Mouse (Mus musculus) gastrocnemius, postnatal 10 days (tissue): ENCODE data around the gene Kmt5b. TPM values are rescaled to one million over a fixed set of nuclear protein-coding genes. Genes with fewer than 3 reads are reported as not detected.

Source experiments
- DNase-seq: peaks from one replicate; pipeline ENCODE4 v3.0.0; 2021; ENCODE audit warnings: mixed read lengths
- long read RNA-seq, 2 experiments: library from polyadenylated mRNA; stranded (forward); transcript quantifications; one replicate each; pipeline ENCODE4 v2.0.0; 2021
- total RNA-seq, 2 experiments: library from RNA; stranded (reverse); gene quantifications; 2 replicates each; pipeline ENCODE4 v1.2.3; 2021

Gene Kmt5b
- total RNA-seq: 10 to 100 TPM; 25.0 to 32.5 TPM
- long read RNA-seq, experiment 1, partial matches to known transcripts: 5 of 5 reads
- long read RNA-seq, experiment 1, other reads (novel, unspliced or antisense): 0 of 5 reads
- long read RNA-seq, experiment 2, partial matches to known transcripts: 3 of 3 reads
- long read RNA-seq, experiment 2, other reads (novel, unspliced or antisense): 0 of 3 reads

- DNase-seq: no peak
Measured at GRCm38 (mm10) chr19:3767276-3767780, at the start of gene Kmt5b. Gene Kmt5b (plus strand): TSS chr19:3767421.

- peak; percentile 70 for DNase-seq
Measured at GRCm38 (mm10) chr19:3718481-3719361, 48.5 kb upstream of the Kmt5b start.

GRCm38 (mm10) chr19:3719362-3719891 is 47.8 kb upstream of the Kmt5b start:
- peak; percentile 67 for DNase-seq

- DNase-seq: no peak
Measured at GRCm38 (mm10) chr19:3723170-3723569, 44.1 kb upstream of the Kmt5b start.

GRCm38 (mm10) chr19:3723904-3724303 is 43.3 kb upstream of the Kmt5b start:
- peak; percentile 28 for DNase-seq

GRCm38 (mm10) chr19:3724779-3725178 is 42.4 kb upstream of the Kmt5b start:
- DNase-seq: peak; percentile 72

- no peak for DNase-seq
Measured at GRCm38 (mm10) chr19:3728901-3729300, 38.3 kb upstream of the Kmt5b start.

GRCm38 (mm10) chr19:3730781-3731646 is 36.2 kb upstream of the Kmt5b start:
- no peak for DNase-seq

- no peak for DNase-seq
Measured at GRCm38 (mm10) chr19:3736001-3736400, 31.2 kb upstream of the Kmt5b start.

- no peak for DNase-seq
Measured at GRCm38 (mm10) chr19:3739650-3740049, 27.6 kb upstream of the Kmt5b start.

GRCm38 (mm10) chr19:3742716-3743115 is 24.5 kb upstream of the Kmt5b start:
- no peak for DNase-seq

GRCm38 (mm10) chr19:3743362-3743761 is 23.9 kb upstream of the Kmt5b start:
- DNase-seq: no peak

- DNase-seq: peak; percentile 26
Measured at GRCm38 (mm10) chr19:3743851-3744512, 23.2 kb upstream of the Kmt5b start.

GRCm38 (mm10) chr19:3752621-3753239 is 14.5 kb upstream of the Kmt5b start:
- no peak for DNase-seq

- no peak for DNase-seq
Measured at GRCm38 (mm10) chr19:3753240-3753633, 14.0 kb upstream of the Kmt5b start.

- DNase-seq: no peak
Measured at GRCm38 (mm10) chr19:3753738-3754137, 13.5 kb upstream of the Kmt5b start.

GRCm38 (mm10) chr19:3757861-3758260 is 9.4 kb upstream of the Kmt5b start:
- no peak for DNase-seq

- no peak for DNase-seq
Measured at GRCm38 (mm10) chr19:3765221-3765820, 1.9 kb upstream of the Kmt5b start.

GRCm38 (mm10) chr19:3766378-3766777 is 843 bp upstream of the Kmt5b start:
- no peak for DNase-seq
